Mouse (Mus musculus) gonadal fat pad, adult 2 months (tissue): ENCODE data around the gene Lgr4. TPM values are rescaled to one million over a fixed set of nuclear protein-coding genes. Genes with fewer than 3 reads are reported as not detected.
A peak's percentile ranks its signal among the peaks of the same experiment; 100 is the strongest.

ENCODE experiments used
- DNase-seq: peaks from one replicate; pipeline ENCODE4 v3.0.0-alpha.2; 2012; ENCODE audit warnings: low read depth
- polyA plus RNA-seq: library from polyadenylated mRNA; depleted of rRNA; stranded (reverse); fragments of >200 nt; gene quantifications from 2 replicates; pipeline ENCODE4 v1.2.3, GENCODE M21; 2012

Gene Lgr4
- polyA plus RNA-seq, 1 experiment, result 31.5 TPM

- no peak for DNase-seq
Measured at GRCm38 (mm10) chr2:109949519-109949918, 32.1 kb downstream of the Lgr4 start.

- no peak for DNase-seq
Measured at GRCm38 (mm10) chr2:109950311-109950710, 32.9 kb downstream of the Lgr4 start.

- DNase-seq, result no peak
Measured at GRCm38 (mm10) chr2:109951050-109951449, 33.6 kb downstream of the Lgr4 start.

GRCm38 (mm10) chr2:109953048-109953717 is 35.7 kb downstream of the Lgr4 start:
- no peak for DNase-seq

- no peak for DNase-seq
Measured at GRCm38 (mm10) chr2:109953893-109954292, 36.4 kb downstream of the Lgr4 start.

GRCm38 (mm10) chr2:109955060-109955459 is 37.6 kb downstream of the Lgr4 start:
- no peak for DNase-seq

- no peak for DNase-seq
Measured at GRCm38 (mm10) chr2:109955910-109956309, 38.5 kb downstream of the Lgr4 start.

GRCm38 (mm10) chr2:109956785-109957184 is 39.3 kb downstream of the Lgr4 start:
- DNase-seq, result no peak

- no peak for DNase-seq
Measured at GRCm38 (mm10) chr2:109958692-109959406, 41.4 kb downstream of the Lgr4 start.

GRCm38 (mm10) chr2:109959407-109960075 is 42.1 kb downstream of the Lgr4 start:
- DNase-seq, result no peak

- DNase-seq, result no peak
Measured at GRCm38 (mm10) chr2:109960246-109960645, 42.8 kb downstream of the Lgr4 start.

- no peak for DNase-seq
Measured at GRCm38 (mm10) chr2:109961174-109961573, 43.7 kb downstream of the Lgr4 start.

- DNase-seq, result no peak
Measured at GRCm38 (mm10) chr2:109963591-109964258, 46.3 kb downstream of the Lgr4 start.

- DNase-seq, result peak; percentile 72
Measured at GRCm38 (mm10) chr2:109965753-109966420, 48.4 kb downstream of the Lgr4 start.

- no peak for DNase-seq
Measured at GRCm38 (mm10) chr2:109966863-109967262, 49.4 kb downstream of the Lgr4 start.

GRCm38 (mm10) chr2:109969381-109969780 is 51.9 kb downstream of the Lgr4 start:
- DNase-seq, result no peak

- no peak for DNase-seq
Measured at GRCm38 (mm10) chr2:109969926-109970532, 52.6 kb downstream of the Lgr4 start.

- no peak for DNase-seq
Measured at GRCm38 (mm10) chr2:109970744-109971410, 53.4 kb downstream of the Lgr4 start.

GRCm38 (mm10) chr2:109972310-109972709 is 54.9 kb downstream of the Lgr4 start:
- no peak for DNase-seq

- no peak for DNase-seq
Measured at GRCm38 (mm10) chr2:109972922-109973321, 55.5 kb downstream of the Lgr4 start.

- DNase-seq, result no peak
Measured at GRCm38 (mm10) chr2:109974807-109975206, 57.4 kb downstream of the Lgr4 start.
